Mouse (Mus musculus) hindbrain, postnatal 0 days (tissue): ENCODE results near the gene Fahd1. TPM values are rescaled to one million over a fixed set of nuclear protein-coding genes. Genes with fewer than 3 reads are reported as not detected.
A peak's percentile ranks its signal among the peaks of the same experiment; 100 is the strongest.

ENCODE experiments used
- ATAC-seq: fragments of 200-750 bp; cut with Nextera tagmentation; 2 replicates; pipeline ENCODE4 v1.8.0; 2017; ENCODE audit warnings: mild to moderate bottlenecking, moderate TSS enrichment, moderate library complexity
- DNase-seq: peaks from one replicate; pipeline ENCODE4 v3.0.0-alpha.2; 2015; ENCODE audit warnings: low spot score
- H3K27ac ChIP-seq: fragments of 300-500 bp; sonication (generic); 2 replicates; pipeline ENCODE4 v1.5.1; 2014; ENCODE audit warnings: mild to moderate bottlenecking
- H3K27me3 ChIP-seq: fragments of 300-500 bp; sonication (generic); 2 replicates; pipeline ENCODE4 v1.6.1; 2014; ENCODE audit warnings: low read length, mixed read lengths; ENCODE audit not compliant: insufficient read depth
- H3K36me3 ChIP-seq: fragments of 300-500 bp; sonication (generic); 2 replicates; pipeline ENCODE4 v1.6.1; 2014; ENCODE audit warnings: low read length, mixed read lengths; ENCODE audit not compliant: insufficient read depth
- H3K4me1 ChIP-seq: fragments of 300-500 bp; sonication (generic); 2 replicates; pipeline ENCODE4 v1.6.1; 2014; ENCODE audit warnings: antibody characterized with exemption, low read length, mixed read lengths; ENCODE audit not compliant: insufficient read depth
- H3K4me2 ChIP-seq: fragments of 300-500 bp; sonication (generic); 2 replicates; pipeline ENCODE4 v1.6.1; 2014; ENCODE audit warnings: low read depth, mild to moderate bottlenecking, low read length, moderate library complexity, mixed read lengths
- H3K4me3 ChIP-seq: fragments of 300-500 bp; sonication (generic); 2 replicates; pipeline ENCODE4 v1.5.1; 2014; ENCODE audit warnings: low read length
- H3K9ac ChIP-seq: fragments of 300-500 bp; sonication (generic); replicated peaks from 2 replicates; pipeline ENCODE4 v1.6.1; 2014; ENCODE audit warnings: mild to moderate bottlenecking, low read length, moderate library complexity, mixed read lengths
- H3K9me3 ChIP-seq: fragments of 300-500 bp; sonication (generic); 2 replicates; pipeline ENCODE4 v1.6.1; 2016; ENCODE audit warnings: low read length, mixed read lengths
- CTCF ChIP-seq: IDR thresholded peaks from 2 replicates; pipeline ENCODE4 v1.5.1; 2016; ENCODE audit warnings: antibody characterized with exemption, control low read depth, low read depth
- WGBS: fragments of 180-500 bp; shearing (Covaris S2); extraction: QIAGEN DNeasy Blood & Tissue Kit; methylation state at CpG from one replicate; pipeline ENCODE4 v1.1.7; 2014; 5-methylcytosine and 5-hydroxymethylcytosine counted together
- polyA plus RNA-seq: library from polyadenylated mRNA; unstranded; fragments of >200 nt; fragmentation: Nextera tagmentation; extraction: Ambion mirVana; gene quantifications from 2 replicates; pipeline ENCODE4 v1.2.1, GENCODE M21; 2015
- total RNA-seq: library from RNA; depleted of rRNA; stranded (reverse); fragments of >200 nt; gene quantifications from 2 replicates; pipeline ENCODE4 v1.2.3, GENCODE M21; 2014; rRNA removed

Fahd1 gene
- total and polyA plus RNA-seq, 2 experiments from 2014 or later, result 16.6 to 20.2 TPM

DNA sequence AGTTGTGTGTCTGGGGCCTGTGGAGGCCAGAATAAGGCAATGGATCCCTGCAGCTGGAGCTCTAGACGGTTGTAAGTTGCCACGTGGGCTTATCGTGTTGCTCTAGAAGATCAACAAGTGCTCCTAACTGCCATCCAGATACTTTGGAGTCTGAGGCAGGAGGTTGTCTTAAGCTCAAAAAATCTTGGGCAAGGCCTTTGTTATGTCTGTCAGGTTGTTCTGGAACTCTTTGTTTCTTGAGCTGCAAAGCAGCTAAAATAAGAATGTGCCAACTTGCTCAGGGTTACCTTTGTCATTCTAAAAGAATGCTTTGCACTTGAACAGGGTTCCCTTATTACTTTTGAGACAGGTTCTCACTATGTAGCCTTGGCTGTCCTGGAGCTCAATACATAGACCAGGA, 39.0 kb downstream of the Fahd1 start:
- no peak for TF ChIP-seq CTCF
- no peaks in the 10 kb centered on the region for H3K9me3 ChIP-seq
- H3K36me3 ChIP-seq, result no peaks in the 10 kb centered on the region
- no peak overlapping the region for H3K9ac ChIP-seq
- WGBS, result 76% methylated on average over 3 of the region's 3 CpGs
- ATAC-seq (no peak), DNase-seq (no peak)
- H3K4me1 ChIP-seq, result no peaks in the 10 kb centered on the region
- no peak overlapping the region for H3K4me2 ChIP-seq
- no peak overlapping the region for H3K27ac ChIP-seq
- H3K27me3 ChIP-seq, result 0 out of 2 replicates have a peak, but pooled peaks cover 7% of the 10 kb centered on the region
- H3K4me3 ChIP-seq, result no peak overlapping the region

DNA sequence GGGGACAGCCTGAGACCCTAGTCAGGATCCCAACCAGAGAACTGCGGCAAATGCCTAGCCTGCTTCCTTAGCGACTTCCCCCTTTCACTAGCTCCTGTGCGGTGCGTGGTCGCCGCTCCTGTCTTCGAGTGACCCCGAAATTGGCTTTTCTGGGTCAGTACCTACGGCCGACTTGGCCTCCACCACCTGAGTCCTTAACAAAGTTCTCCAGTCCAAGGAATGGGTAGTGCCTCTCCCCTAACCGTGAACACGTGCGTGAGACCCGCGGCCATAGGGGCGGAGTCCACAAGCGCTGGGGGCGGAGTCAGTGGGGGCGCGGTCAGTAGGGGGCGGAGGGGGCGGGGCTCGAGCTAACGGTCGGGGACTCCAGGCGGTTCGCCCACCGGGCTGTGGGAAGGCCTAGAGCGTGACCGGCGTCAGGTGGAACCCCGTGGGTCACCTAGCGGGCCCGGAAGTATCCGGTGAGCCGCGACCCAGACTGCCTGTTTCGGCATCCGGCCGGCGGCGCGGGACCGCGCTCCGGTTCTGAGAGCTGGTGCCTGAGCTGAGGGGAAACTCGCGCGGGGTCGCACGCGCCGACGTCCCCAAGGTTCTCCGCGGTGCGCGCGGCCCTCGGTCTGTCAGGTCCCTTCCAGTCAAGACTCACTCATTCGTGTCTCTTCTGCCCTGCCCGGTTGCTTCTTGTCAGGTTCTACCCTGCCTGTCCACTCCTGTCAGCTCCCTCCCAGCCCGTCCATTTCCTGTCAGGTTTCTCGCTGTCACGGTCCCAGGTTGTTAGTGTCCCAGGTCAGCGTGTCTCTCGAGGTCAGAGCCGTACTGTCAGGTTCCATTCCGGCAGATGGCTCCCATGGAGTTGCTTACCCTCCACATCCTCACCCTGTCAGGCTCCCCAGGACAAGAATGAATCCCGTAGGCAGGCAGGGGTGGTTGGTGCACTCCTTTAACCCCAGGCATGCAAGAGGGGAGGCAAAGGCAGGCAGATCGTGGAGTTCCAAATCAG, 45.9 kb downstream of the Fahd1 start, which contains the start of gene Meiob:
TSS of gene Meiob (plus strand) at position 338 of the 1,000 bp plus-strand sequence.
- H3K27me3 ChIP-seq, result 0 out of 2 replicates have a peak, but pooled peaks cover 15% of the 10 kb centered on the region
- no peak within 1 kb of the TSS for H3K27ac ChIP-seq
- under 1% methylated on average over 60 of the region's 71 CpGs for WGBS

GRCm38 (mm10) chr17:24800524-24800923, 49.6 kb downstream of the Fahd1 start:
- Histone ChIP-seq H3K4me2 (no peak overlapping the region), H3K4me1 (no peaks in the 10 kb centered on the region), H3K9ac (no peak overlapping the region), H3K4me3 (no peak overlapping the region), H3K27ac (no peak overlapping the region), H3K36me3 (no peaks in the 10 kb centered on the region), H3K27me3 (0 out of 2 replicates have a peak, but pooled peaks cover 7% of the 10 kb centered on the region), H3K9me3 (no peaks in the 10 kb centered on the region)
- TF ChIP-seq CTCF, result no peak
- DNase-seq (no peak), ATAC-seq (no peak)
- 50% methylated on average over 3 of the region's 3 CpGs for WGBS

More for the DNA sequence above, 45.9 kb downstream of the Fahd1 start, which contains the start of gene Meiob:
- Histone ChIP-seq H3K4me3 (peak within 1 kb of the TSS; percentile 59), H3K4me1 (no peaks in the 10 kb centered on the region), H3K9ac (peak within 1 kb of the TSS; percentile 45), H3K4me2 (peak within 1 kb of the TSS; percentile 80), H3K36me3 (no peaks in the 10 kb centered on the region), H3K9me3 (no peaks in the 10 kb centered on the region)
- DNase-seq (peak; percentile 70), ATAC-seq (peak; percentile 79)
- no peak for TF ChIP-seq CTCF

DNA sequence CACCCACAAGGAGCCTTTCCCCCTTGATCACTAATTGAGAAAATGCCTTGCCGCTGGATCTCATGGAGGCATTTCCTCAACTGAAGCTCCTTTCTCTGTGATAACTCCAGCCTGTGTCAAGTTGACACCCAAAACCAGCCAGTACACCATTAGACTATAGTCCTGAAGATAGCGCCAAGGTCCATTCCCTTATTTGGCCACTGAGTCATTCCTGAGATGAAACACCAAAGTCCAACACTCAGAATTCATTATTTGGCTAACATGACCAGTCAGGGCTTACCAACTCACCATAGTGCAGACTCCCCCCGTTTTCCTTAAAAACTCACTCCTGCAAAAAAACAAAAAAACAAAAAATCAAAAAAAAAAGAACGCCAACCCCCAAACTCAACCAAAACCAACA, 50.7 kb downstream of the Fahd1 start:
- H3K9me3 ChIP-seq, result no peaks in the 10 kb centered on the region
- no peak for TF ChIP-seq CTCF
- no peak overlapping the region for H3K4me3 ChIP-seq
- H3K4me2 ChIP-seq, result no peak overlapping the region
- 0 out of 2 replicates have a peak, but pooled peaks cover 7% of the 10 kb centered on the region for H3K27me3 ChIP-seq
- no peak for DNase-seq
- no peak overlapping the region for H3K9ac ChIP-seq
- H3K4me1 ChIP-seq, result no peaks in the 10 kb centered on the region
- H3K27ac ChIP-seq, result no peak overlapping the region
- WGBS, result 89% methylated on average over 4 of the region's 4 CpGs
- no peaks in the 10 kb centered on the region for H3K36me3 ChIP-seq
- no peak for ATAC-seq

Other genes with a start within 250 kb of the Fahd1 start
- gene Tsc2, start 217.7 kb downstream of the Fahd1 start, total RNA-seq, result 98.0 and 114 TPM in 2 replicates
- gene Tsc2, start 217.7 kb downstream of the Fahd1 start, polyA plus RNA-seq, result 45.7 and 51.2 TPM in 2 replicates
- gene Nthl1, start 217.7 kb downstream of the Fahd1 start, total RNA-seq, result 4.2 and 5.6 TPM in 2 replicates
- 7.2 and 7.8 TPM in 2 replicates for gene Nthl1, start 217.7 kb downstream of the Fahd1 start, polyA plus RNA-seq
- gene Slc9a3r2, start 200.0 kb downstream of the Fahd1 start, total RNA-seq, result 72.8 and 91.1 TPM in 2 replicates
- gene Slc9a3r2, start 200.0 kb downstream of the Fahd1 start, polyA plus RNA-seq, result 57.6 and 60.6 TPM in 2 replicates
- 0.78 TPM in 1 of 2 replicates, not detected in the other for gene Npw, start 191.9 kb downstream of the Fahd1 start, total RNA-seq
- 0.65 and 0.81 TPM in 2 replicates for gene Npw, start 191.9 kb downstream of the Fahd1 start, polyA plus RNA-seq
- gene Zfp598, start 180.7 kb downstream of the Fahd1 start, total RNA-seq, result 40.9 and 47.0 TPM in 2 replicates
- gene Zfp598, start 180.7 kb downstream of the Fahd1 start, polyA plus RNA-seq, result 14.2 and 14.6 TPM in 2 replicates
- gene Syngr3, start 160.4 kb downstream of the Fahd1 start, total RNA-seq, result 331 and 347 TPM in 2 replicates
- 280 and 294 TPM in 2 replicates for gene Syngr3, start 160.4 kb downstream of the Fahd1 start, polyA plus RNA-seq
- gene Gfer, start 154.2 kb downstream of the Fahd1 start, total RNA-seq, result 21.1 and 26.1 TPM in 2 replicates
- 39.7 and 41.4 TPM in 2 replicates for gene Gfer, start 154.2 kb downstream of the Fahd1 start, polyA plus RNA-seq
- 6.1 and 8.1 TPM in 2 replicates for gene Noxo1, start 154.1 kb downstream of the Fahd1 start, total RNA-seq
- gene Noxo1, start 154.1 kb downstream of the Fahd1 start, polyA plus RNA-seq, result 1.4 and 2.2 TPM in 2 replicates
- gene Tbl3, start 142.7 kb downstream of the Fahd1 start, total RNA-seq, result 53.2 and 55.2 TPM in 2 replicates
- 43.5 and 49.2 TPM in 2 replicates for gene Tbl3, start 142.7 kb downstream of the Fahd1 start, polyA plus RNA-seq
- gene Rnf151, start 132.3 kb downstream of the Fahd1 start, total RNA-seq, result not detected in 2 replicates
- not detected in 2 replicates for gene Rnf151, start 132.3 kb downstream of the Fahd1 start, polyA plus RNA-seq
- 2,181 and 2,600 TPM in 2 replicates for gene Rps2, start 132.2 kb downstream of the Fahd1 start, total RNA-seq
- 809 and 820 TPM in 2 replicates for gene Rps2, start 132.2 kb downstream of the Fahd1 start, polyA plus RNA-seq
- gene Ndufb10, start 125.9 kb downstream of the Fahd1 start, total RNA-seq, result 135 and 157 TPM in 2 replicates
- gene Ndufb10, start 125.9 kb downstream of the Fahd1 start, polyA plus RNA-seq, result 353 and 356 TPM in 2 replicates
- gene Rpl3l, start 122.5 kb downstream of the Fahd1 start, total RNA-seq, result 1.3 TPM in 1 of 2 replicates, not detected in the other
- 0.41 and 0.52 TPM in 2 replicates for gene Rpl3l, start 122.5 kb downstream of the Fahd1 start, polyA plus RNA-seq
- 17.0 and 19.6 TPM in 2 replicates for gene Msrb1, start 113.7 kb downstream of the Fahd1 start, total RNA-seq
- 22.7 and 25.5 TPM in 2 replicates for gene Msrb1, start 113.7 kb downstream of the Fahd1 start, polyA plus RNA-seq
- not detected in 2 replicates for gene Hs3st6, start 97.4 kb downstream of the Fahd1 start, total RNA-seq
- 0.43 and 0.47 TPM in 2 replicates for gene Hs3st6, start 97.4 kb downstream of the Fahd1 start, polyA plus RNA-seq
- gene Meiob, start 46.1 kb downstream of the Fahd1 start, total RNA-seq, result not detected in 2 replicates
- gene Meiob, start 46.1 kb downstream of the Fahd1 start, polyA plus RNA-seq, result 0.10 TPM in 1 of 2 replicates, not detected in the other
- 64.8 and 93.5 TPM in 2 replicates for gene Hagh, start 10.2 kb downstream of the Fahd1 start, total RNA-seq
- 82.4 and 84.2 TPM in 2 replicates for gene Hagh, start 10.2 kb downstream of the Fahd1 start, polyA plus RNA-seq
- gene Igfals, start 15.6 kb upstream of the Fahd1 start, total RNA-seq, result 0.52 TPM in 1 of 2 replicates, not detected in the other
- gene Igfals, start 15.6 kb upstream of the Fahd1 start, polyA plus RNA-seq, result 0.18 and 0.29 TPM in 2 replicates
- 35.7 and 52.7 TPM in 2 replicates for gene Nubp2, start 36.0 kb upstream of the Fahd1 start, total RNA-seq
- 63.5 and 65.0 TPM in 2 replicates for gene Nubp2, start 36.0 kb upstream of the Fahd1 start, polyA plus RNA-seq
- gene Spsb3, start 36.3 kb upstream of the Fahd1 start, total RNA-seq, result 122 and 135 TPM in 2 replicates
- gene Spsb3, start 36.3 kb upstream of the Fahd1 start, polyA plus RNA-seq, result 90.6 and 94.9 TPM in 2 replicates
- gene Eme2, start 44.7 kb upstream of the Fahd1 start, total RNA-seq, result 34.9 and 49.5 TPM in 2 replicates
- gene Eme2, start 44.7 kb upstream of the Fahd1 start, polyA plus RNA-seq, result 21.4 and 24.3 TPM in 2 replicates
- 37.8 and 58.3 TPM in 2 replicates for gene Mrps34, start 44.8 kb upstream of the Fahd1 start, total RNA-seq
- 124 and 136 TPM in 2 replicates for gene Mrps34, start 44.8 kb upstream of the Fahd1 start, polyA plus RNA-seq
- 66.1 and 67.0 TPM in 2 replicates for gene Nme3, start 46.1 kb upstream of the Fahd1 start, total RNA-seq
- 92.6 and 95.1 TPM in 2 replicates for gene Nme3, start 46.1 kb upstream of the Fahd1 start, polyA plus RNA-seq
- 165 and 177 TPM in 2 replicates for gene Mapk8ip3, start 86.6 kb upstream of the Fahd1 start, total RNA-seq
- gene Mapk8ip3, start 86.6 kb upstream of the Fahd1 start, polyA plus RNA-seq, result 62.0 and 62.4 TPM in 2 replicates
- 57.0 and 61.2 TPM in 2 replicates for gene Jpt2, start 110.3 kb upstream of the Fahd1 start, total RNA-seq
- 63.1 and 68.5 TPM in 2 replicates for gene Jpt2, start 110.3 kb upstream of the Fahd1 start, polyA plus RNA-seq
- gene Cramp1l, start 165.4 kb upstream of the Fahd1 start, total RNA-seq, result 24.4 and 26.7 TPM in 2 replicates
- 3.7 TPM in 2 replicates for gene Cramp1l, start 165.4 kb upstream of the Fahd1 start, polyA plus RNA-seq
- gene Ift140, start 165.7 kb upstream of the Fahd1 start, total RNA-seq, result 27.0 and 37.3 TPM in 2 replicates
- 13.1 and 13.4 TPM in 2 replicates for gene Ift140, start 165.7 kb upstream of the Fahd1 start, polyA plus RNA-seq
- gene Tmem204, start 233.2 kb upstream of the Fahd1 start, total RNA-seq, result 15.4 and 21.5 TPM in 2 replicates
- gene Tmem204, start 233.2 kb upstream of the Fahd1 start, polyA plus RNA-seq, result 11.5 and 11.7 TPM in 2 replicates